Mouse (Mus musculus): ENCODE data around the gene Efemp1. TPM values are rescaled to one million over a fixed set of nuclear protein-coding genes. Genes with fewer than 3 reads are reported as not detected.

Efemp1 gene
- polyA plus RNA-seq (2014; fragmentation: Nextera tagmentation; extraction: Ambion mirVana): 9.5 and 9.6 TPM in 2 replicates

DNA sequence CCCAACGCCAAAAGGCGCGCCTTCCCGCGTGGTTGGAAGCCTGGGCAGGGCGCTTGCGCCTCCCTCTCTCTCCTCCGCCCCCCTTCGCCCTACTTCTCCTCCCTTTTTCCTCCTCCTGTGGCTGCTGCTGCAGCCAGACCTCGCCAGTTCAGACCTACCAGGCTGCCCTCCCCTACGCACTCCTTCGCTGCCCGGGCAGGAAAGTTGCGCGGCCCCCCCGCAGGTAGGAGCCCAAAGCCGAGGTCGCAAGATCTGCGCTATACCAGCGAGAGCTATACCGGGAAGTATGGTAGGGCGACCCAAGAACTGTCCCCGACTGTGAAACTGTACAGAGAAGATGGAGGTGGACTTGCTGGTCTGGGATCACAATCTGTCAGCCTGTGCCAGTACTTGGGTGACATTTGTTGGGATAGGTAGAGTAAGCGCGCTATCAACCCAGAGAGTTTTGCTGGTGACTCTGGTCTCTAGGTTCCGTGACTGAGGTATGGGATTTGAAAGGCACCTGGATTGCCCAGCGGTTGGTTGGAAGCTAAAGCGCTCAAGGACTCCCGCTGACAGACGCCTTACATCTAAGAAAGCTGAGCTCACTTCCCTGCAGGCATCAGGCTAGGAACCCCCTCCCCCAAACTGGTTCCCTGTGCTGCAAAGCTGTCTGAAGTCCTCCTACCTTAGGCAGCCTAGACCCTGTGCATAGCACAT lies at the start of gene Efemp1:
Efemp1 (plus strand) TSS at position 103 of the 699 bp plus-strand sequence.
- TF ChIP-seq CTCF (IDR thresholded peaks at IDR 0.05; ENCODE audit: low read depth): no peak
- Histone ChIP-seq H3K4me1 (ENCODE audit: insufficient read depth) (0 out of 2 replicates have a peak, but pooled peaks cover 4% of the 10 kb centered on the region), H3K27ac (ENCODE audit: low read depth) (no peak within 1 kb of the TSS), H3K9me3 (ENCODE audit: low read depth, low read length) (no peaks in the 10 kb centered on the region), H3K36me3 (ENCODE audit: insufficient read depth) (no peaks in the 10 kb centered on the region), H3K4me2 (peak within 1 kb of the TSS; percentile 75), H3K9ac (peak within 1 kb of the TSS; percentile 41), H3K4me3 (ENCODE audit: low read depth, low read length) (peak within 1 kb of the TSS; percentile 45), H3K27me3 (ENCODE audit: insufficient read depth, low read length) (no peaks in the 10 kb centered on the region)
- ATAC-seq (ENCODE audit: insufficient read depth) (peak; percentile 90), DNase-seq (peak; percentile 36)
- 2% methylated on average over 30 of the region's 30 CpGs for WGBS

DNA sequence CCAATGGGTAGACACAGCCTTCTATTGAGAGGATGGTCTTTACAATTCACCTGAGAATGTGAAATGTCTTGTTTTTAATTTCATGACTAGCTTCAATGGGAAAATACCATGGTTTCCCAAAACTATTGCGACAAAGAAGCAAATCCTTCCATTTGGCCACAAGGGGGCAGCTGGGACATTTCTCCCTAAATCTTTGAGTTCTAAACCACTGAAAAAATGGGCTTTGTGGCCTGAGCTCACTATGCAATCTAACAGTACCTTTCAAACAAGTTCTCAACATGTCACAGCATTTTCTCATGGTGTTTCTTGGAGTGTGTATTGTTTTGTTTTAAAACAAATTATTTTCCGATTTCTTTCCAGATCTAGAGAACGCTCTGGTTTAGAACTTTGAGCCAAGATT lies 44.3 kb upstream of the Efemp1 start:
- TF ChIP-seq CTCF (IDR thresholded peaks at IDR 0.05; ENCODE audit: low read depth): peak; percentile 74
- ATAC-seq (ENCODE audit: insufficient read depth) (no peak), DNase-seq (peak; percentile 82)
- no peak overlapping the region for H3K9ac ChIP-seq
- H3K27ac ChIP-seq (ENCODE audit: low read depth): no peak overlapping the region
- H3K36me3 ChIP-seq (ENCODE audit: insufficient read depth): no peaks in the 10 kb centered on the region
- H3K4me1 ChIP-seq (ENCODE audit: insufficient read depth): no peaks in the 10 kb centered on the region
- 61% methylated on average over 3 of the region's 3 CpGs for WGBS
- no peaks in the 10 kb centered on the region for H3K9me3 ChIP-seq (ENCODE audit: low read depth, low read length)
- no peak overlapping the region for H3K4me3 ChIP-seq (ENCODE audit: low read depth, low read length)
- H3K4me2 ChIP-seq: no peak overlapping the region
- H3K27me3 ChIP-seq (ENCODE audit: insufficient read depth, low read length): no peaks in the 10 kb centered on the region

GRCm38 (mm10) chr11:28811874-28812273 lies 41.1 kb upstream of the Efemp1 start:
- Histone ChIP-seq H3K4me1 (ENCODE audit: insufficient read depth) (no peaks in the 10 kb centered on the region), H3K9ac (no peak overlapping the region), H3K27ac (ENCODE audit: low read depth) (no peak overlapping the region), H3K27me3 (ENCODE audit: insufficient read depth, low read length) (no peaks in the 10 kb centered on the region), H3K9me3 (ENCODE audit: low read depth, low read length) (no peaks in the 10 kb centered on the region), H3K4me3 (ENCODE audit: low read depth, low read length) (no peak overlapping the region), H3K36me3 (ENCODE audit: insufficient read depth) (no peaks in the 10 kb centered on the region), H3K4me2 (no peak overlapping the region)
- ATAC-seq (ENCODE audit: insufficient read depth) (no peak), DNase-seq (peak; percentile 5)
- peak; percentile 40 for TF ChIP-seq CTCF (IDR thresholded peaks at IDR 0.05; ENCODE audit: low read depth)
- 68% methylated on average over 2 of the region's 2 CpGs for WGBS

DNA sequence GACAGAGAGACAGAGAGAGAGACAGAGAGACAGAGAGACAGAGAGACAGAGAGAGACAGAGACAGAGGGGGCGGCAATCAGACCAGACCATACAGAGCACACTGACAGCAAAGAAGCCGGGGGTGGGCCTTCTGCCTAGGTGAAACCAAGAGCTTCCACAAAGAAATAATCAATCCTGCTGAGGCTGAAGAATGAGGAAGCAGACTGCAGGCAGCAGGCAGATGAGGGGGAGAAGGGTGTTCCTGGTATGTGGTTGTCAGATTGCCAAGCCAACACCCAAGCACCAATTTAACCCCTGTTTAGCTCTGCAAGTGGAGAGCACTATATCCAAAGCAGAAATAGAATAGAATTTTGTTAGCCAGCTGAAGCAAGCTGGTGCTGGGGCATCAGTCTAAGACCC lies 40.4 kb upstream of the Efemp1 start:
- no peak overlapping the region for H3K4me3 ChIP-seq (ENCODE audit: low read depth, low read length)
- no peak for TF ChIP-seq CTCF (IDR thresholded peaks at IDR 0.05; ENCODE audit: low read depth)
- no peak overlapping the region for H3K27ac ChIP-seq (ENCODE audit: low read depth)
- ATAC-seq (ENCODE audit: insufficient read depth) (no peak), DNase-seq (peak; percentile 27)
- no peak overlapping the region for H3K9ac ChIP-seq
- 46% methylated on average over 2 of the region's 2 CpGs for WGBS
- no peaks in the 10 kb centered on the region for H3K9me3 ChIP-seq (ENCODE audit: low read depth, low read length)
- no peaks in the 10 kb centered on the region for H3K36me3 ChIP-seq (ENCODE audit: insufficient read depth)
- no peak overlapping the region for H3K4me2 ChIP-seq
- H3K4me1 ChIP-seq (ENCODE audit: insufficient read depth): no peaks in the 10 kb centered on the region
- no peaks in the 10 kb centered on the region for H3K27me3 ChIP-seq (ENCODE audit: insufficient read depth, low read length)

- H3K9ac ChIP-seq: no peak overlapping the region
- H3K27me3 ChIP-seq (ENCODE audit: insufficient read depth, low read length): no peaks in the 10 kb centered on the region
- no peak overlapping the region for H3K27ac ChIP-seq (ENCODE audit: low read depth)
- WGBS: 59% methylated on average over 4 of the region's 4 CpGs
- H3K4me2 ChIP-seq: no peak overlapping the region
- peak; percentile 43 for DNase-seq
- H3K9me3 ChIP-seq (ENCODE audit: low read depth, low read length): no peaks in the 10 kb centered on the region
- no peaks in the 10 kb centered on the region for H3K4me1 ChIP-seq (ENCODE audit: insufficient read depth)
- ATAC-seq (ENCODE audit: insufficient read depth): peak; percentile 77; the same call in 1 of the 2 replicates
- TF ChIP-seq CTCF (IDR thresholded peaks at IDR 0.05; ENCODE audit: low read depth): no peak
- no peaks in the 10 kb centered on the region for H3K36me3 ChIP-seq (ENCODE audit: insufficient read depth)
- H3K4me3 ChIP-seq (ENCODE audit: low read depth, low read length): no peak overlapping the region
Observed at GRCm38 (mm10) chr11:28817405-28817804, 35.6 kb upstream of the Efemp1 start.

- Histone ChIP-seq H3K4me3 (ENCODE audit: low read depth, low read length) (no peak overlapping the region), H3K27ac (ENCODE audit: low read depth) (no peak overlapping the region), H3K4me2 (no peak overlapping the region), H3K27me3 (ENCODE audit: insufficient read depth, low read length) (no peaks in the 10 kb centered on the region), H3K4me1 (ENCODE audit: insufficient read depth) (no peaks in the 10 kb centered on the region), H3K9me3 (ENCODE audit: low read depth, low read length) (no peaks in the 10 kb centered on the region), H3K9ac (no peak overlapping the region), H3K36me3 (ENCODE audit: insufficient read depth) (no peaks in the 10 kb centered on the region)
- no peak for TF ChIP-seq CTCF (IDR thresholded peaks at IDR 0.05; ENCODE audit: low read depth)
- no peak for ATAC-seq (ENCODE audit: insufficient read depth)
- no peak for DNase-seq
- 78% methylated on average over 2 of the region's 2 CpGs for WGBS
Observed at GRCm38 (mm10) chr11:28826950-28827349, 26.1 kb upstream of the Efemp1 start.

DNA sequence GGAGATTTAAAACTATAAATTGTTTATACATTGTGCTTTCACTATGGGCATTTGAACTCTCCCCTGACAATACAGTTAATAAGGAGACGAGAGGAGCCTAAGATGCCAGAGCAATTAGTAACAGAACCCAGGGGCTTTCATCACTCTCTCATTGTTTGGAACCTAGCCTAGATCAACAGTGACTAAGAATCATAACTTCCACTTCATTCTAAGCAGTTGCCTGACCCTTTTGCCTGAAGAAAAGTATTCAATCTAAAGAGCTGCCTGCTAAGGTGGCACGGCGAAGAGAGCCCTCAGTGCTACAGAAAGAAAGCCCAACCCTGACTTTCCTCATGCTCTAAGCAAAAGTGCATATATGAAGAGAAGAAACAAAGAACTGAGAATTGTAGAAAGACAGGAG lies 19.2 kb upstream of the Efemp1 start:
- H3K36me3 ChIP-seq (ENCODE audit: insufficient read depth): no peaks in the 10 kb centered on the region
- H3K27me3 ChIP-seq (ENCODE audit: insufficient read depth, low read length): no peaks in the 10 kb centered on the region
- TF ChIP-seq CTCF (IDR thresholded peaks at IDR 0.05; ENCODE audit: low read depth): no peak
- no peak overlapping the region for H3K27ac ChIP-seq (ENCODE audit: low read depth)
- ATAC-seq (ENCODE audit: insufficient read depth): peak; percentile 66
- no peaks in the 10 kb centered on the region for H3K4me1 ChIP-seq (ENCODE audit: insufficient read depth)
- no peaks in the 10 kb centered on the region for H3K9me3 ChIP-seq (ENCODE audit: low read depth, low read length)
- 27% methylated on average over 3 of the region's 3 CpGs for WGBS
- no peak overlapping the region for H3K4me3 ChIP-seq (ENCODE audit: low read depth, low read length)
- peak; percentile 62 for DNase-seq
- H3K9ac ChIP-seq: no peak overlapping the region
- no peak overlapping the region for H3K4me2 ChIP-seq

All from lung, embryonic 14.5 days (tissue).